Mouse (Mus musculus) myocyte (in vitro differentiated cells): Measurements from ENCODE around the gene Gm45713. TPM values are rescaled to one million over a fixed set of nuclear protein-coding genes. Genes with fewer than 3 reads are reported as not detected.

Experiments used
- H3K27me3 ChIP-seq: one replicate; pipeline ENCODE4 v1.6.1; 2011; ENCODE audit not compliant: control insufficient read depth, insufficient read depth, insufficient read length
- H3K36me3 ChIP-seq: one replicate; pipeline ENCODE4 v1.6.1; 2011; ENCODE audit not compliant: control insufficient read depth, insufficient read depth
- H3K4me2 ChIP-seq: one replicate; pipeline ENCODE4 v1.6.1; 2011; ENCODE audit warnings: low read depth, control low read depth
- H3K4me3 ChIP-seq: one replicate; pipeline ENCODE4 v1.5.1; 2011; ENCODE audit warnings: mild to moderate bottlenecking, control low read depth, moderate library complexity
- H3K79me2 ChIP-seq: one replicate; pipeline ENCODE4 v1.6.1; 2011; ENCODE audit not compliant: control insufficient read depth, insufficient read depth
- H3ac ChIP-seq: one replicate; pipeline ENCODE4 v1.6.1; 2011; ENCODE audit not compliant: control insufficient read depth, insufficient read length
- CEBPB ChIP-seq: IDR thresholded peaks from 2 replicates; pipeline ENCODE4 v1.6.1; 2011; ENCODE audit warnings: mild to moderate bottlenecking, moderate library complexity; ENCODE audit not compliant: poor library complexity, insufficient read depth, severe bottlenecking
- E2F4 ChIP-seq: IDR thresholded peaks from one replicate; pipeline ENCODE4 v1.6.1; 2011; ENCODE audit warnings: mild to moderate bottlenecking, control low read depth, moderate library complexity; ENCODE audit not compliant: insufficient read depth
- MAX ChIP-seq: IDR thresholded peaks from one replicate; pipeline ENCODE4 v1.6.1; 2011; ENCODE audit warnings: low read depth, mild to moderate bottlenecking, control low read depth
- MYOD1 ChIP-seq, 3 experiments: IDR thresholded peaks; one replicate each; pipeline ENCODE4 v1.6.1; 2011; ENCODE audit warnings: control low read depth in 2 of 3, low read depth in 2 of 3, mild to moderate bottlenecking in 2 of 3, moderate library complexity in 1 of 3; ENCODE audit not compliant: insufficient read length in 2 of 3, control insufficient read depth in 1 of 3
- MYOG ChIP-seq, 3 experiments: IDR thresholded peaks; one replicate each; pipeline ENCODE4 v1.6.1; 2011; ENCODE audit warnings: control low read depth in 2 of 3, low read depth in 2 of 3, mild to moderate bottlenecking in 2 of 3; ENCODE audit not compliant: insufficient read length in 2 of 3, control insufficient read depth in 1 of 3, insufficient read depth in 1 of 3
- POLR2A ChIP-seq: IDR thresholded peaks from one replicate; pipeline ENCODE4 v1.6.1; 2011; ENCODE audit warnings: low read depth, mild to moderate bottlenecking, control low read depth, moderate library complexity; ENCODE audit not compliant: insufficient read length
- POLR2AphosphoS2 ChIP-seq: IDR thresholded peaks from one replicate; pipeline ENCODE4 v1.6.1; 2011; ENCODE audit warnings: low read depth, control low read depth; ENCODE audit not compliant: insufficient read length
- REST ChIP-seq: IDR thresholded peaks from one replicate; pipeline ENCODE4 v1.6.1; 2011; ENCODE audit warnings: mild to moderate bottlenecking, control low read depth, moderate library complexity; ENCODE audit not compliant: insufficient read depth, insufficient read length
- SRF ChIP-seq: IDR thresholded peaks from one replicate; pipeline ENCODE4 v1.6.1; 2011; ENCODE audit warnings: low read depth; ENCODE audit not compliant: control insufficient read depth, insufficient read length
- TCF12 ChIP-seq: IDR thresholded peaks from one replicate; pipeline ENCODE4 v1.6.1; 2011; ENCODE audit warnings: mild to moderate bottlenecking, control low read depth; ENCODE audit not compliant: poor library complexity, insufficient read depth, severe bottlenecking
- TCF3 ChIP-seq: IDR thresholded peaks from one replicate; pipeline ENCODE4 v1.6.1; 2011; ENCODE audit warnings: low read depth, control low read depth; ENCODE audit not compliant: insufficient read length
- USF1 ChIP-seq: IDR thresholded peaks from one replicate; pipeline ENCODE4 v1.6.1; 2011; ENCODE audit warnings: low read depth, mild to moderate bottlenecking, control low read depth, moderate library complexity
- polyA plus RNA-seq: library from polyadenylated mRNA; unstranded; fragments of >200 nt; fragmentation: generic; extraction: Trizol; gene quantifications from one replicate; pipeline ENCODE4 v1.2.1, GENCODE M21; 2012; ENCODE audit warnings: missing spikeins

The Gm45713 gene
- polyA plus RNA-seq, 1 experiment, result 3.6 TPM

- H3K27me3 ChIP-seq, result no peaks in the 10 kb centered on the region
- H3K79me2 ChIP-seq, result no peaks in the 10 kb centered on the region
- H3K36me3 ChIP-seq, result no peaks in the 10 kb centered on the region
- H3K4me2 ChIP-seq, result no peak overlapping the region
- TF ChIP-seq REST (no peak), E2F4 (no peak), TCF12 (no peak), MAX (no peak), CEBPB (no peak), USF1 (no peak), POLR2A (no peak), SRF (no peak), POLR2AphosphoS2 (no peak), TCF3 (no peak), MYOG (IDR thresholded peaks at IDR 0.05; ENCODE audit: control insufficient read depth in 1 of 3, insufficient read depth in 1 of 3, insufficient read length in 2 of 3, low read depth in 2 of 3) (no peak), MYOD1 (IDR thresholded peaks at IDR 0.05; ENCODE audit: control insufficient read depth in 1 of 3, insufficient read length in 2 of 3, low read depth in 2 of 3) (no peak)
- H3ac ChIP-seq, result no peak overlapping the region
- no peak overlapping the region for H3K4me3 ChIP-seq
These were observed 28.9 kb downstream of the Gm45713 start for GRCm38 (mm10) chr7:45107052-45107645.

- Histone ChIP-seq H3K4me2 (no peak overlapping the region), H3K27me3 (no peaks in the 10 kb centered on the region), H3K36me3 (no peaks in the 10 kb centered on the region), H3K4me3 (no peak overlapping the region), H3ac (no peak overlapping the region), H3K79me2 (no peaks in the 10 kb centered on the region)
- no peak for TF ChIP-seq TCF3
- no peak for TF ChIP-seq MYOD1 (IDR thresholded peaks at IDR 0.05; ENCODE audit: control insufficient read depth in 1 of 3, insufficient read length in 2 of 3, low read depth in 2 of 3)
- no peak for TF ChIP-seq TCF12
These were observed 29.6 kb downstream of the Gm45713 start for GRCm38 (mm10) chr7:45106441-45106840.

- no peaks in the 10 kb centered on the region for H3K36me3 ChIP-seq
- no peak overlapping the region for H3ac ChIP-seq
- no peak overlapping the region for H3K4me2 ChIP-seq
These were observed 30.5 kb downstream of the Gm45713 start for GRCm38 (mm10) chr7:45105491-45105890.

GRCm38 (mm10) chr7:45104941-45105340, 31.1 kb downstream of the Gm45713 start:
- no peaks in the 10 kb centered on the region for H3K36me3 ChIP-seq
- H3K79me2 ChIP-seq, result no peaks in the 10 kb centered on the region
- TF ChIP-seq E2F4 (no peak), MYOG (IDR thresholded peaks at IDR 0.05; ENCODE audit: control insufficient read depth in 1 of 3, insufficient read depth in 1 of 3, insufficient read length in 2 of 3, low read depth in 2 of 3) (no peak), TCF3 (no peak), SRF (no peak), CEBPB (no peak), TCF12 (no peak), POLR2AphosphoS2 (no peak), USF1 (no peak), MAX (no peak), POLR2A (no peak), MYOD1 (IDR thresholded peaks at IDR 0.05; ENCODE audit: control insufficient read depth in 1 of 3, insufficient read length in 2 of 3, low read depth in 2 of 3) (no peak), REST (no peak)
- no peak overlapping the region for H3K4me2 ChIP-seq
- no peaks in the 10 kb centered on the region for H3K27me3 ChIP-seq
- no peak overlapping the region for H3ac ChIP-seq
- no peak overlapping the region for H3K4me3 ChIP-seq

More at GRCm38 (mm10) chr7:45105491-45105890, 30.5 kb downstream of the Gm45713 start:
- Histone ChIP-seq H3K27me3 (no peaks in the 10 kb centered on the region), H3K4me3 (no peak overlapping the region), H3K79me2 (no peaks in the 10 kb centered on the region)
- TF ChIP-seq CEBPB, result no peak
- no peak for TF ChIP-seq MAX
- no peak for TF ChIP-seq POLR2AphosphoS2

GRCm38 (mm10) chr7:45103652-45104180, 32.3 kb downstream of the Gm45713 start, which contains the start of gene Fcgrt:
Fcgrt (minus strand) TSS chr7:45103851.
- Histone ChIP-seq H3K4me2 (peak within 1 kb of the TSS; percentile 82), H3ac (no peak within 1 kb of the TSS), H3K36me3 (no peaks in the 10 kb centered on the region), H3K79me2 (no peaks in the 10 kb centered on the region), H3K27me3 (no peaks in the 10 kb centered on the region), H3K4me3 (peak within 1 kb of the TSS; percentile 22)
- TF ChIP-seq POLR2A (peak; percentile 63), USF1 (no peak), MYOD1 (IDR thresholded peaks at IDR 0.05; ENCODE audit: control insufficient read depth in 1 of 3, insufficient read length in 2 of 3, low read depth in 2 of 3) (peak in 1 of 3 experiments; percentile 9), SRF (no peak), MAX (no peak), MYOG (IDR thresholded peaks at IDR 0.05; ENCODE audit: control insufficient read depth in 1 of 3, insufficient read depth in 1 of 3, insufficient read length in 2 of 3, low read depth in 2 of 3) (peak in 1 of 3 experiments; percentile 39), CEBPB (peak; percentile 60), REST (no peak), POLR2AphosphoS2 (peak; percentile 50), TCF12 (no peak), E2F4 (no peak), TCF3 (no peak)
